Mouse (Mus musculus) A20 (cell line): ENCODE measurements around the gene Slc34a1.

Experiments used
- DNase-seq: peaks from one replicate; pipeline ENCODE4 v3.0.0-alpha.2; 2011; ENCODE audit warnings: low read depth, low spot score

Slc34a1 gene

GRCm38 (mm10) chr13:55398088-55398487, at the start of gene Slc34a1:
Slc34a1 (plus strand) TSS chr13:55398187.
- no peak for DNase-seq

- no peak for DNase-seq
Observed at GRCm38 (mm10) chr13:55361145-55361544, 36.8 kb upstream of the Slc34a1 start.

GRCm38 (mm10) chr13:55361974-55362452, 36.0 kb upstream of the Slc34a1 start:
- no peak for DNase-seq

GRCm38 (mm10) chr13:55362453-55363060, 35.4 kb upstream of the Slc34a1 start, which contains the start of gene Lman2:
Lman2 (minus strand) TSS chr13:55362783.
- peak; percentile 98 for DNase-seq

- peak; percentile 64 for DNase-seq
Observed at GRCm38 (mm10) chr13:55368401-55368800, 29.6 kb upstream of the Slc34a1 start.

GRCm38 (mm10) chr13:55369531-55370114, 28.4 kb upstream of the Slc34a1 start, which contains the start of gene Rgs14:
Rgs14 (plus strand) TSS chr13:55369732.
- DNase-seq = peak; percentile 89

- no peak for DNase-seq
Observed at GRCm38 (mm10) chr13:55370234-55370633, 27.8 kb upstream of the Slc34a1 start.

GRCm38 (mm10) chr13:55371007-55371681, 26.8 kb upstream of the Slc34a1 start:
- DNase-seq = no peak

GRCm38 (mm10) chr13:55371740-55372139, 26.2 kb upstream of the Slc34a1 start:
- DNase-seq = no peak

GRCm38 (mm10) chr13:55374206-55374924, 23.6 kb upstream of the Slc34a1 start:
- peak; percentile 71 for DNase-seq

- no peak for DNase-seq
Observed at GRCm38 (mm10) chr13:55375877-55376276, 22.1 kb upstream of the Slc34a1 start.

- DNase-seq = no peak
Observed at GRCm38 (mm10) chr13:55378907-55379580, 18.9 kb upstream of the Slc34a1 start.

- no peak for DNase-seq
Observed at GRCm38 (mm10) chr13:55381790-55382189, 16.2 kb upstream of the Slc34a1 start.

GRCm38 (mm10) chr13:55390644-55391043, 7.3 kb upstream of the Slc34a1 start:
- DNase-seq = no peak

GRCm38 (mm10) chr13:55391626-55392029, 6.4 kb upstream of the Slc34a1 start:
- no peak for DNase-seq

- DNase-seq = peak; percentile 74
Observed at GRCm38 (mm10) chr13:55392933-55393332, 5.1 kb upstream of the Slc34a1 start.

GRCm38 (mm10) chr13:55399300-55400038, 1.5 kb downstream of the Slc34a1 start:
- DNase-seq = no peak

- no peak for DNase-seq
Observed at GRCm38 (mm10) chr13:55400039-55400346, 2.0 kb downstream of the Slc34a1 start.

GRCm38 (mm10) chr13:55403266-55403665, 5.3 kb downstream of the Slc34a1 start:
- DNase-seq = no peak

- DNase-seq = no peak
Observed at GRCm38 (mm10) chr13:55403935-55404852, 6.2 kb downstream of the Slc34a1 start.
